ENCODE assay signal across 24 mouse cellular contexts in the genomic region with DNA sequence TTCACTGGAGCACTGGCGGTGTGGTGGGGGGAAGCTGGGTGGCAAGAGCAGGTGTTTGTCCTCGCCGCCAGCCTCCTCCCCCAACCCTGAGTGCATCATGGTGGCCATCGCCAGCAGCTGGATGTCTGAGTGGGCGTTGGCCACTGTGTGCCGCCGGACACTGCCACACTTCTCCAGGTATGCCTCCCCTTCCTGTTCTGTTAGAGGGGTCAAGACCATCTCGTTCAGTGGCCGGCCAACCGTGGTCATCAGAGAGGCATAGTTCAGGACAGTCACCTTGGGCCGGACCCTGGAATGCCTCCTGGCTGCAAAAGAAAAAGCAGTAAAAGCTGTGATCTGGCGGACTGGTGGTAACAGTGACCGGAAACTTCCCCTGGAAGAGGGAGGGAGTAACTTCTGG. TPM values are rescaled to one million over a fixed set of nuclear protein-coding genes. Genes with fewer than 3 reads are reported as not detected.
DNase-seq lines count a peak whose midpoint lies in the region; ATAC-seq and TF ChIP-seq lines count a peak whose summit lies in the region.
"Had no signal": no experiment of that assay in that cellular context is flagged by ENCODE, and none has a peak within 500 bp of the region (broad histone marks: within the 10 kb centered on the region; RNA-seq: fewer than 3 reads in every experiment).

No protein-coding gene starts in this region.

- in situ Hi-C loops in ES-E14 (cut with MboI; ENCODE audit: low sequenced_read_pairs in 2 of 2, unreplicated experiment in 2 of 2): loop anchor here in 1 of 2 experiments (25.0 kb wide), 1 partner anchor 745 kb away; the partner anchor contains the start of gene Fjx1

- H3K36me3 ChIP-seq in embryonic facial prominence, embryonic 11.5 days (replicated peaks; ENCODE audit: control insufficient read depth, insufficient read depth, low read depth, low read length): no peaks in the 10 kb centered on the region
- peaks cover 36% of the 10 kb centered on the region for H3K36me3 ChIP-seq in embryonic facial prominence, embryonic 10.5 days (replicated peaks)
- H3K36me3 ChIP-seq in kidney, embryonic 15.5 days: peaks cover 66% of the 10 kb centered on the region
- peaks cover 47% of the 10 kb centered on the region for H3K36me3 ChIP-seq in midbrain, embryonic 10.5 days
- H3K36me3 ChIP-seq in midbrain, embryonic 13.5 days: peaks cover 9% of the 10 kb centered on the region; the same call in 1 of the 2 replicates
- H3K36me3 ChIP-seq in ES-E14 (ENCODE audit: control insufficient read depth, insufficient read depth, low read length, poor library complexity, severe bottlenecking): no peaks in the 10 kb centered on the region

- no peaks in the 10 kb centered on the region for H3K4me1 ChIP-seq in embryonic facial prominence, embryonic 11.5 days (ENCODE audit: control insufficient read depth, insufficient read depth, low read length)
- peaks cover 5% of the 10 kb centered on the region for H3K4me1 ChIP-seq in embryonic facial prominence, embryonic 10.5 days
- no peaks in the 10 kb centered on the region for H3K4me1 ChIP-seq in kidney, embryonic 15.5 days
- peaks cover 7% of the 10 kb centered on the region for H3K4me1 ChIP-seq in midbrain, embryonic 10.5 days
- peaks cover 2% of the 10 kb centered on the region for H3K4me1 ChIP-seq in midbrain, embryonic 13.5 days (replicated peaks)
- H3K4me1 ChIP-seq in ES-E14 (ENCODE audit: control insufficient read depth in 2 of 2, insufficient read depth in 2 of 2, low read length in 2 of 2, poor library complexity in 1 of 2): peaks cover 0 to 6% of the 10 kb centered on the region in 2 experiments; a peak in 1 of 4 replicates

- no peaks in the 10 kb centered on the region for H3K9me3 ChIP-seq in embryonic facial prominence, embryonic 11.5 days (replicated peaks; ENCODE audit: control insufficient read depth, low read length)
- no peaks in the 10 kb centered on the region for H3K9me3 ChIP-seq in embryonic facial prominence, embryonic 10.5 days
- no peaks in the 10 kb centered on the region for H3K9me3 ChIP-seq in kidney, embryonic 15.5 days (replicated peaks)
- no peaks in the 10 kb centered on the region for H3K9me3 ChIP-seq in midbrain, embryonic 10.5 days (replicated peaks)
- H3K9me3 ChIP-seq in midbrain, embryonic 13.5 days: no peaks in the 10 kb centered on the region
- H3K9me3 ChIP-seq in ES-E14 (ENCODE audit: control insufficient read depth, insufficient read depth, low read depth, low read length): no peaks in the 10 kb centered on the region
- H3K9me3 ChIP-seq: forebrain, embryonic 10.5 days; forebrain, embryonic 13.5 days had no signal

- no peaks in the 10 kb centered on the region for H3K27me3 ChIP-seq in embryonic facial prominence, embryonic 11.5 days (ENCODE audit: control insufficient read depth, insufficient read depth, low read length)
- no peaks in the 10 kb centered on the region for H3K27me3 ChIP-seq in embryonic facial prominence, embryonic 10.5 days (replicated peaks; ENCODE audit: low read depth, poor library complexity, severe bottlenecking)
- no peaks in the 10 kb centered on the region for H3K27me3 ChIP-seq in kidney, embryonic 15.5 days
- no peaks in the 10 kb centered on the region for H3K27me3 ChIP-seq in midbrain, embryonic 10.5 days (ENCODE audit: low read depth, poor library complexity, severe bottlenecking)
- H3K27me3 ChIP-seq in midbrain, embryonic 13.5 days: no peaks in the 10 kb centered on the region
- H3K27me3 ChIP-seq: forebrain, embryonic 13.5 days had no signal

- H3K4me3 ChIP-seq in embryonic facial prominence, embryonic 11.5 days (ENCODE audit: low read depth, low read length): no peak overlapping the region
- H3K4me3 ChIP-seq in embryonic facial prominence, embryonic 10.5 days: no peak overlapping the region
- no peak overlapping the region for H3K4me3 ChIP-seq in kidney, embryonic 15.5 days (replicated peaks)
- H3K4me3 ChIP-seq in midbrain, embryonic 10.5 days: no peak overlapping the region
- H3K4me3 ChIP-seq in midbrain, embryonic 13.5 days (replicated peaks): no peak overlapping the region
- H3K4me3 ChIP-seq in ES-E14 (ENCODE audit: insufficient read depth in 1 of 2, low read depth in 1 of 2, low read length in 2 of 2, poor library complexity in 1 of 2, severe bottlenecking in 1 of 2): peak overlapping the region; percentile 41 to 51
- H3K4me3 ChIP-seq: forebrain, embryonic 10.5 days; forebrain, embryonic 13.5 days; gastrocnemius, adult 2 months had no signal

- H3K27ac ChIP-seq in embryonic facial prominence, embryonic 11.5 days (replicated peaks; ENCODE audit: low read depth, low read length): no peak overlapping the region
- no peak overlapping the region for H3K27ac ChIP-seq in embryonic facial prominence, embryonic 10.5 days (replicated peaks)
- H3K27ac ChIP-seq in kidney, embryonic 15.5 days: no peak overlapping the region
- H3K27ac ChIP-seq in midbrain, embryonic 10.5 days (replicated peaks): peak overlapping the region; percentile 58; the same call in 1 of the 2 replicates
- H3K27ac ChIP-seq in midbrain, embryonic 13.5 days: no peak overlapping the region
- H3K27ac ChIP-seq in ES-E14 (ENCODE audit: insufficient read depth, low read depth, low read length, poor library complexity, severe bottlenecking): no peak overlapping the region
- H3K27ac ChIP-seq: forebrain, embryonic 10.5 days; forebrain, embryonic 13.5 days; gastrocnemius, adult 2 months; hindbrain, embryonic 14.5 days; hindbrain, postnatal 0 days had no signal

- H3K9ac ChIP-seq in embryonic facial prominence, embryonic 11.5 days (replicated peaks; ENCODE audit: low read length): no peak overlapping the region
- H3K9ac ChIP-seq in kidney, embryonic 15.5 days: no peak overlapping the region
- no peak overlapping the region for H3K9ac ChIP-seq in midbrain, embryonic 13.5 days (replicated peaks)
- peak overlapping the region; percentile 11; the same call in 1 of the 2 replicates for H3K9ac ChIP-seq in ES-E14 (ENCODE audit: insufficient read depth, low read depth, low read length, poor library complexity, severe bottlenecking)
- H3K9ac ChIP-seq: forebrain, embryonic 13.5 days; hindbrain, embryonic 14.5 days had no signal

- ATAC-seq in embryonic facial prominence, embryonic 11.5 days (replicated peaks; ENCODE audit: insufficient number of reproducible peaks, low FRiP score, low TSS enrichment, low read depth): peak; percentile 59; the same call in 1 of the 2 replicates
- peak; percentile 50 for ATAC-seq in kidney, embryonic 15.5 days (replicated peaks; ENCODE audit: low FRiP score)
- ATAC-seq in midbrain, embryonic 13.5 days: no peak
- no peak for ATAC-seq in frontal cortex, adult (ENCODE audit: low TSS enrichment)
- ATAC-seq: activated CD4-positive, CD25-positive, alpha-beta regulatory T cell, adult 4 months; forebrain, embryonic 13.5 days; forebrain, embryonic 16.5 days; hindbrain, postnatal 0 days; inflammation-experienced regulatory T-cells, adult 6 months had no signal

- 95% methylated on average over 13 of the region's 13 CpGs for WGBS in embryonic facial prominence, embryonic 11.5 days
- WGBS in embryonic facial prominence, embryonic 10.5 days: 95% methylated on average over 13 of the region's 13 CpGs
- WGBS in kidney, embryonic 15.5 days: 65% methylated on average over 13 of the region's 13 CpGs
- WGBS in midbrain, embryonic 10.5 days: 92% methylated on average over 13 of the region's 13 CpGs
- WGBS in midbrain, embryonic 13.5 days: 95% methylated on average over 13 of the region's 13 CpGs

- no peak for DNase-seq in embryonic facial prominence, embryonic 11.5 days (ENCODE audit: low spot score)
- DNase-seq in embryonic facial prominence, embryonic 10.5 days (ENCODE audit: low spot score): no peak
- no peak for DNase-seq in kidney, adult 8-10 months
- DNase-seq in midbrain, embryonic 10.5 days (ENCODE audit: low spot score): no peak
- DNase-seq in ES-E14 (ENCODE audit: low read depth, low spot score): no peak
- DNase-seq: adrenal gland, adult 8-10 months; adrenal gland, postnatal 25 days; cerebellum, adult 11-12 months; cerebellum, adult 8-10 months; cerebellum, postnatal 14 days; gastrocnemius, adult 2 months; gastrocnemius, postnatal 14 days; heart, adult 11 months had no signal

- H3K4me2 ChIP-seq in embryonic facial prominence, embryonic 11.5 days (ENCODE audit: low read depth, low read length): no peak overlapping the region
- H3K4me2 ChIP-seq in kidney, embryonic 15.5 days: no peak overlapping the region
- no peak overlapping the region for H3K4me2 ChIP-seq in midbrain, embryonic 13.5 days (replicated peaks)
- H3K4me2 ChIP-seq: forebrain, embryonic 13.5 days; heart, embryonic 11.5 days; hindbrain, embryonic 14.5 days had no signal

TF ChIP-seq in ES-E14, 5 proteins besides CTCF, POLR2A, EP300 and RAD21:
- no peak for TF ChIP-seq ZC3H11A (IDR thresholded peaks at IDR 0.05; ENCODE audit: borderline replicate concordance, low read depth, low read length)
- no peak for TF ChIP-seq MAFK (IDR thresholded peaks at IDR 0.05; ENCODE audit: insufficient read depth, low read depth, low read length)
- no peak for TF ChIP-seq ZNF384 (IDR thresholded peaks at IDR 0.05; ENCODE audit: low read depth, low read length)
- TF ChIP-seq HCFC1 (IDR thresholded peaks at IDR 0.05; ENCODE audit: borderline replicate concordance, insufficient read depth, low read length): no peak
- TF ChIP-seq CHD2 (IDR thresholded peaks at IDR 0.05; ENCODE audit: low read depth, low read length): no peak

RNA-seq across cellular contexts. Expression of gene Traf6, which starts 38.9 kb away (rescaled TPM):
- polyA plus RNA-seq in embryonic facial prominence, embryonic 11.5 days (2014; fragmentation: Nextera tagmentation; extraction: Ambion mirVana): 18.9 and 20.6 TPM in 2 replicates
- 16.1 and 16.5 TPM in 2 replicates for polyA plus RNA-seq in embryonic facial prominence, embryonic 10.5 days (2016; fragmentation: Nextera tagmentation; extraction: Ambion mirVana)
- polyA plus RNA-seq in kidney, embryonic 15.5 days (2015; fragmentation: Nextera tagmentation; extraction: Ambion mirVana): 10.8 and 11.0 TPM in 2 replicates
- polyA plus RNA-seq in midbrain, embryonic 10.5 days (2016; fragmentation: Nextera tagmentation; extraction: Ambion mirVana): 16.9 and 18.7 TPM in 2 replicates
- polyA plus RNA-seq in midbrain, embryonic 13.5 days (2015; fragmentation: Nextera tagmentation; extraction: Ambion mirVana): 10.2 and 10.3 TPM in 2 replicates
- 9.5 and 10.5 TPM in 2 replicates for total RNA-seq in ES-E14 (2012; rRNA removed)

Comparison
In these comparisons a context has a peak if more than half of its experiments do, and no peak if none do; other contexts are left out.
1. ATAC-seq: peak in embryonic facial prominence, embryonic 11.5 days (single experiment) and kidney, embryonic 15.5 days (single experiment); none in midbrain, embryonic 13.5 days (single experiment) and frontal cortex, adult (single experiment).
2. H3K4me3 ChIP-seq: peak in ES-E14 (2 of 2); none in embryonic facial prominence, embryonic 11.5 days (single experiment), embryonic facial prominence, embryonic 10.5 days (single experiment), kidney, embryonic 15.5 days (single experiment), midbrain, embryonic 10.5 days (single experiment) and midbrain, embryonic 13.5 days (single experiment).